Mouse (Mus musculus) MEL (cell line): ENCODE measurements around the gene Slc35e3.

Experiments used
- CTCF ChIP-seq, 3 experiments: IDR thresholded peaks in 2 of 3; conservative IDR thresholded peaks in 1 of 3; 2 replicates each; pipeline ENCODE4 v1.5.1; 2011 to 2012; ENCODE audit warnings: low read length in 3 of 3, low read depth in 2 of 3, mild to moderate bottlenecking in 2 of 3, improper control_type of control experiment in 1 of 3, inconsistent platforms in 1 of 3, mixed read lengths in 1 of 3, moderate library complexity in 1 of 3; ENCODE audit not compliant: control insufficient read depth in 1 of 3, insufficient read depth in 1 of 3, poor library complexity in 1 of 3, severe bottlenecking in 1 of 3
- ELF1 ChIP-seq: IDR thresholded peaks from 2 replicates; pipeline ENCODE4 v1.6.1; 2014; ENCODE audit warnings: low read depth, mild to moderate bottlenecking, inconsistent platforms, low read length, improper control_type of control experiment, moderate library complexity
- EP300 ChIP-seq, 2 experiments: IDR thresholded peaks; 2 replicates each; pipeline ENCODE4 v1.6.1; 2011; ENCODE audit warnings: improper control_type of control experiment in 2 of 2, low read length in 2 of 2, low read depth in 1 of 2, mild to moderate bottlenecking in 1 of 2
- POLR2A ChIP-seq, 2 experiments: IDR thresholded peaks; 2 replicates each; pipeline ENCODE4 v1.6.1; 2011 to 2012; ENCODE audit warnings: low read length in 2 of 2, mild to moderate bottlenecking in 2 of 2, control low read depth in 1 of 2, improper control_type of control experiment in 1 of 2, low read depth in 1 of 2, moderate library complexity in 1 of 2; ENCODE audit not compliant: control insufficient read depth in 1 of 2, insufficient read depth in 1 of 2, poor library complexity in 1 of 2
- POLR2AphosphoS2 ChIP-seq: IDR thresholded peaks from 2 replicates; pipeline ENCODE4 v1.6.1; 2011; ENCODE audit warnings: low read length, improper control_type of control experiment
- RCOR1 ChIP-seq: IDR thresholded peaks from 2 replicates; pipeline ENCODE4 v1.6.1; 2012; ENCODE audit warnings: low read depth, mild to moderate bottlenecking, inconsistent platforms, low read length, improper control_type of control experiment
- SMC3 ChIP-seq: IDR thresholded peaks from 2 replicates; pipeline ENCODE4 v1.6.1; 2011; ENCODE audit warnings: low read depth, low read length, improper control_type of control experiment
- ZC3H11A ChIP-seq: IDR thresholded peaks from 2 replicates; pipeline ENCODE4 v1.6.1; 2012; ENCODE audit warnings: low read depth, mild to moderate bottlenecking, inconsistent platforms, low read length, improper control_type of control experiment
- ZNF384 ChIP-seq: IDR thresholded peaks from 2 replicates; pipeline ENCODE4 v1.6.1; 2012; ENCODE audit warnings: low read depth, mild to moderate bottlenecking, inconsistent platforms, low read length, improper control_type of control experiment

DNA sequence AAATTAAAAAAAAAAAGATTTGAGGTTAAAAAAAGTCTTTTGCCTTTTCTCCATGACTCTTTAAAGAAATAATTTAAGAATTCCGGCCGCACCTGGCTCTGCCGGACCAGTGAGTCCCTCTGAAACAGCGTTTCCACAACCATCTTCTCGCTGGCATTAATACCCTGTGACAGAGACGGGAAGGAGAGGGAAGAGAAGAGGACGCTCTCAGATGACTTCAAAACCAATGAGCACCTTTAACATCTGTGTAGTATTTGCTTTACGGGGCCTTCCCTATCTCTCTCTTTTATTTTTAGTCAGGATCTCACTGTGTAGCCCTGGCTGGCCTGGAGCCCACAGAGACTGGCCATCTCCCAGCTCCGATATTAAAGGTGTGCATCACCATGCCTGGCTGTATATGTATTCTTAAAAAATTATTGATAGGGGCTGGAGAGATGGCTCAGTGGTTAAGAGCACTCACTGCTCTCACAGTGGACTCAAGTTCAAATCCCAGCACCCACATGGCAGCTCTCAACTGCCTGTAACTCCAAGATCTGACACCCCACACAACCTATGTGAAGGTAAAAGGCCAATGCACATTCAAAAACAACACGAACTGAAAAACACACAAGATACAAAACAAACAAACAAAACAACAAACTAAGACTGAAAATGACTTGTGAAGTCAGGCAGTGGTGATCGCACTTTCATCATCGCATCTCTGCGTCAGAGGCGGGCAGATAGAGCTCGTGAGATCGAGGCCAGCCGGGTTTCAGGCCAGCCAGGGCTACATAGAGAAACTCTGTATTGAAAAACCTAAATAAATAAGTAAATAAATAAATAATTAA lies 31.5 kb upstream of the Slc35e3 start:
- TF ChIP-seq POLR2A (IDR thresholded peaks at IDR 0.05; ENCODE audit: control insufficient read depth in 1 of 2, insufficient read depth in 1 of 2, low read depth in 1 of 2, low read length in 2 of 2, poor library complexity in 1 of 2) (no peak), SMC3 (no peak), ZNF384 (no peak), EP300 (IDR thresholded peaks at IDR 0.05; ENCODE audit: low read depth in 1 of 2, low read length in 2 of 2) (no peak), ELF1 (no peak), CTCF (IDR thresholded peaks at IDR 0.05 in 2 of 3, conservative IDR thresholded peaks at IDR 0.05 in 1 of 3; ENCODE audit: control insufficient read depth in 1 of 3, insufficient read depth in 1 of 3, low read depth in 2 of 3, low read length in 3 of 3, poor library complexity in 1 of 3, severe bottlenecking in 1 of 3) (no peak), POLR2AphosphoS2 (no peak), ZC3H11A (no peak), RCOR1 (no peak)
